Mouse (Mus musculus): ENCODE results near the gene Synpo2.

DNA sequence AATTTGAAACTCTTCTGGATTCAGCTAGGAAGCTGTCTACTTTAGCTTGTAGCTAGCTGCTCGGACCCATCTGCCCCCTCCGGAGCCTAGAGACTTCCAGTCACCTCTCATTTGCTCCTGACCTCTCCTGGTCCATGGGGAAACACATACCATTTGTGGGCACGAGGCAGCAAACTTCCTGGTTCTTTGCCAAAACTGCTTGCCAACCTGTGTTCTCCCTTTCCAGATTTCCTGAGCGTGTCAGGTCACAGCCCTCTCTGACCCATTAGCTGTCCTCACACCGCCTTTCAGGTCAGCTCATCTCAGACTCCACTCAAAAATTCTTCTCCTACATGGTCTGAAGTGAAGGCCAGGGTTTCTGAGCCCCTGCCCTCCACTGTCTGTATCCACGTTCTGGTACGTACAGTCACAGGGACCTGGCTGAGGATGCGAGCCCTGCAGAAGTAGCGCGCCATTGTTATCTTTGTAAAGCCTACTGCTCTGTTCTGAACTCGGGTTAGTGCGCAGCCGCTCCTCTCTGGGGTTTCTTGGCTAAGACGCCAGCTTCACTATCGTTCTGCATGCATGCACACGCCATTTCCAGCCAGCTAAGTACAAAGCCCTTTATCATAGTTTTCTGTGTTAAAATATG, 150.0 kb downstream of the Synpo2 start:
- no peak for TF ChIP-seq CTCF (IDR thresholded peaks at IDR 0.05; ENCODE audit: low read depth)
- TF ChIP-seq EP300 (optimal IDR thresholded peaks at IDR 0.05): no peak
